Mouse (Mus musculus): ENCODE data around the gene Pomt1.

Pomt1 gene

GRCm38 (mm10) chr2:32235886-32236759 lies at the start of gene Pomt1:
Pomt1 (plus strand) TSS chr2:32236590.
- peak; percentile 87 to 88 for DNase-seq (ENCODE audit: low spot score in 2 of 2)

DNA sequence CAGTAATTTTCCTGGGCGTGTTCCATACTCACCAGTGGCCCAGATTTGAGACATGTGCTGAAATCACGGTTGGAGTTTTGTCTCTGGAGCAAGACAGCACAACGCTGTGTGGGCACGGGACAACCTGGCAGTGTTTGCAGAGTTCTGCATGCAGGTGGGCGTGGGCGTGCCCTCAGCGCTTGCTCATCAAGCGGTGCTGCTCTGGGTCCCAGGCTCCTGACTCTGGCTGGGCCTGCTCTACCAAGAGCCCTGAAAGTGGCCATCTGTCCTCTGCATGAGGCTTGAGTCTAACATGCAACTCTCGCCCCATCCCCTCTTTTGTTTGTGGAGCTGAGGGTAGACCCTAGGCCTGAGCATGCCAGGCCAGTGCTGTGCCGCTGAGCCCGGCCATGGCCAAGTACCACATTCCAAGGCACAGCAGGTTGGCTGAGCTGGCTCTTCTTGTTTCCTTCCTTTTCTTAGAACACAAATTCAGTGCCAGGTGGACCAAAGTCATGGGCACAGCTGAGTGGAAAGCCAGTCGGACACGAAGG lies 49.3 kb upstream of the Pomt1 start:
- peak; percentile 82 to 89 for DNase-seq (ENCODE audit: low spot score in 2 of 2)

DNA sequence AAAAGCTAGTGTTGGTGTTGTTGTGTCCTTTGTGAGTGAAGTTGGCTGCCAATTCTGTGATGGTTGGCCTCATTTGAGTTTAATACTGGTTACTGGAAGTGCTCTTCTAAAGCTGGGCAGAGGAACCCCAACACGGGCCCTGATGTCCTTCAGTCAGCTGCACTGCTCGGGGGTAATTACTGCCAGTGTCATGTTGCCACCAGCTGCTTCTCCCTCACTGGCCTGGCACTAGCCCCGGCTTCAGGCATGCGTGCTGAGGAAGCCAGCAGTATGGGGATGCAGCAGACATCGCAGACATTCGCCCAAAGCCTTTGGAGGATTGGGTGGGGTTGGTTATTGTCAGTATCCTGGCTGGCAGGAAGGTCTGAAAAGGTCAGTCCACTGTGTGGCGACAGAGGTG lies 48.7 kb upstream of the Pomt1 start:
- DNase-seq (ENCODE audit: low spot score in 2 of 2) = no peak

- DNase-seq (ENCODE audit: low spot score in 2 of 2) = no peak
These were observed 47.2 kb upstream of the Pomt1 start for GRCm38 (mm10) chr2:32189060-32189681.

DNA sequence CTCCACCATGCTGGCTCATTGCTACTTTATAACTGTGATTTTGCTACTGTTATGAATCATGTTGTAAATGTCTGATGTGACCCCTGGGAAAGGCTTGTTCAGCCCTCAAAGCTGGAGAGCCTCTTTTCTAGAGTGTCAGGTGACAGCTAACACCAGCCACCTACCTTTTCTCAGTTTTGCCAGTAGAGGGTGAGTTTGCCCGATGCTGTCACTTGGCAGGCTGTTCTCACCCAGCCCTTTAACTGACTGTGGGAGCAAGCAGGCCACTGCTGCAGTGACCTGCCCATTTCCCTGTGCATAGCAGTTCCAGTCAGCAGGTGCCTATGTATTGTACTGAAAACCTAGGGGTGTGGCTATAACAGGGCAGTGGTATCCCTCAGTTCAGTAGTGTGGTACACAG lies 45.8 kb upstream of the Pomt1 start:
- DNase-seq (ENCODE audit: low spot score in 2 of 2) = no peak

DNA sequence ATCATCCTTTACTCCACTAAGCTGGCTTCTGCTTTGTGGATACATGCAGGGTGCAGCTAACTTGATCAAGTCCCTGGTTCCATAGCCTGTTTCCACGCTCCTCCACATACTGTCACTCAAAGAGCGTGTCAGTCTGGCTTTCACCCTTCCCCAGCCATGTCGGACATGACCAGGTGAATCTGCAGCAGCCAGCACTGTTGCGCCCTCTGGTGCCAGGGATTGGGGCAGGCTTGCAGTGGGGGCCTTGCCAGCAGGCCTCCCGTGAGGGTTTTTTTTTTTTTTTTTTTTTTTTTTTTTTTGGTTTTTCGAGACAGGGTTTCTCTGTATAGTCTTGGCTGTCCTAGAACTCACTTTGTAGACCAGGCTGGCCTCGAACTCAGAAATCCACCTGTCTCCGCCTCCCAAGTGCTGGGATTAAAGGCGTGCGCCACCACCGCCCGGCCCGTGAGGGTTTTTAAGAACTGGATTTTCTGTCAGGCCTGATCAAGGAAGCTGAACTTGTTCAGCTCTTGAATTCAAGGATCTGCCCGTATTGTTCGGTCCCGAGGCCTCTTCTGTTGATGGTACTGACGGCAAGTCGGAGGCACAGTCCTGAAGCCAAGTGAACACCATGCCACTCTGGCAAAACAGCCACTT lies 44.4 kb upstream of the Pomt1 start:
- DNase-seq (ENCODE audit: low spot score in 2 of 2) = no peak

- no peak for DNase-seq (ENCODE audit: low spot score in 2 of 2)
These were observed 37.4 kb upstream of the Pomt1 start for GRCm38 (mm10) chr2:32198977-32199376.

DNA sequence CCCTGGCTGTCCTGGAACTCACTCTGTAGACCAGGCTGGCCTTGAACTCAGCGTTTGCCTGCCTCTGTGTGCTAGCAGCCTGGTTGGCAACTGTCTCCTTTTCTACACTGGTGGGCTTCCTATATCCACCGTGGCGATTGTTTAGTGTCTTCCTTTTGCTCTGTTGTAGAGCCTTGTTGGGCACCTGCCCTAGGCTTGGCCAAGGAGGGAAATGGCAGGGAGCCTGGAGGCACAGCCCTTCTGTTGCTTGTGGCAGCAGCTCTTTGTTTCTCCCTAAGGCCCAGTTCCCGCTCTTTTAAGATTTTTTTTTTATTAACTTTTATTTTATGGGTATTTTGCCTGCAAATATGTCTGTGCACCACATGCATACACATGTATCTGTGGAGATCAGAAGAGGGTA lies 36.4 kb upstream of the Pomt1 start:
- DNase-seq (ENCODE audit: low spot score in 2 of 2) = no peak

DNA sequence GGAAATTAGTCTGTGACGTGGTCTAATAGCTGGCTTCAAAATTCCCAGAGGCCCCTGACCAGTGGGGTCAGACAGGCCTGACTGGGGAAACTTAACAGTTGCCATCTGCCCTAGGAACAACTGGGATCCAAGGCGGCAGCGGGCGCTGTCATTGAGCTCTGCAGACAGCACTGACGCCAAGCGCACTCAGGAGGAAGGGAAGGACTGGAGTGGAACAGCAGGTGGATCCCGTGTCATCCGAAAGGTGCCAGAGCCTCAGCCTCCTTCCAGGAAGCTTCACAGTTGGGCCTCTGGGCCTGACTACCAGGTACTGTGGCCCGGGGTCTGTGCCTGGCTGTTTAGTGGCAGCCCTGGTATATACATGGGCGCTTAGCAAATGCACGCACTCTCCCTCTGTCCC lies 35.7 kb upstream of the Pomt1 start:
- DNase-seq (ENCODE audit: low spot score in 2 of 2) = no peak

DNA sequence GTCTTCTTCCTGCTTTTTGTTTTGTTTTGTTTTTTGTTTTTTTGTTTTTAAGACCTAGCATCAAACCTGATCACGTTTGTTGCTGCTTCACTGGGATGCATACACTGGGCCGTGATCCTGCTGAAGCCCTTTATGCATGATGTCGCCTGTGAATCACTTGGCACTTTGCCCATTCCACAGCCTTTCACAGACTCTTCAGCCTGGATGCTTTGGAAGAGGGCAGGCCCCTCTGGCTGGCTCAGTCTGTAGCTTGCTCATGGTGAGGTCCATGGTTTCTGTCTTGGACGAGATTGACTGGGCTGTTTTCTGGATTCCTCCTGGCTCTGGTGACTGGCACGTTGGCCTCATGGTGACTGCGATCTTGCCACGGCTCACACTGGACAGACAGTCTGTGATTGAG lies 34.9 kb upstream of the Pomt1 start:
- DNase-seq (ENCODE audit: low spot score in 2 of 2) = no peak

- no peak for DNase-seq (ENCODE audit: low spot score in 2 of 2)
These were observed 32.5 kb upstream of the Pomt1 start for GRCm38 (mm10) chr2:32203853-32204252.

DNA sequence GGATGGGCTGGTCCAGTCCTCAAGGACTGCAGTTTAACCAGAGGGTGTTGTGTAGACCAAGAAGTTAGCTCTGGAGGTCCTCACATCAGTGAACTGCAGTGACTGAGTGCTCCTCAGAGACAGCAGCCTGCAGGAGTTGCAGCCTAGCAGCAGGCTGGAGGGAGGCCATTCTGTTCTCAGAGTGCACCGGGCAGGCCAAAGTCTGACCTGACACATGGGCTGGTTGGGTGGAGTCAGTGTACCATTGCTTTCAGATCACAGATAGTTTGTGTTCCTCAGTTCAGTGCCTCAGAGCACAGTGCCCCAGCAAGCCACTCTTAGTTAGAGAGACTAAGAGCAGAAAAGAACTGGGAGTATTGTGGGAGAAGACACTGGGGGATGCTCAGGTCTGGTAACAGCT lies 28.7 kb upstream of the Pomt1 start:
- no peak for DNase-seq (ENCODE audit: low spot score in 2 of 2)

- DNase-seq (ENCODE audit: low spot score in 2 of 2) = no peak
These were observed 24.7 kb upstream of the Pomt1 start for GRCm38 (mm10) chr2:32211689-32212088.

GRCm38 (mm10) chr2:32213000-32213399 lies 23.4 kb upstream of the Pomt1 start:
- DNase-seq (ENCODE audit: low spot score in 2 of 2) = no peak

- no peak for DNase-seq (ENCODE audit: low spot score in 2 of 2)
These were observed 20.8 kb upstream of the Pomt1 start for GRCm38 (mm10) chr2:32215576-32215975.

DNA sequence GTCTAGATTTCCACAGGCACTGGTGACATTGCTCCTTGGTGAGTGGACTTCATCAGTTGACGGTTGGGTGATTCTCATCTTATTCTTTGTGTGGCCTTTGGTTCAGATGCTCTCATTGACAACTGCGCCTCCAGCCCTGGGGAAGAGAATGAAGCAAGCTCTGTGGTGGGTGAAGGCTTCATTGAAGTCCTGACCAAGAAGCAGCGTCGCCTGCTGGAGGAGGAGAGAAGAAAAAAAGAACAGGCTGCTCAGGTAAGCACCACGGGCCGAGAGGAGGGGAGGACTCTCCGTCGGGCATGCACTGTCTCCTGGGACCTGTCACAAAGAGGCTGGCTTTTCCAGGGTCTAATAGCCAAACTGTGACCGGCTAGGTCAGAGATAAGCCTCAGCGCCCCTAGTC lies 19.9 kb upstream of the Pomt1 start:
- no peak for DNase-seq (ENCODE audit: low spot score in 2 of 2)

DNA sequence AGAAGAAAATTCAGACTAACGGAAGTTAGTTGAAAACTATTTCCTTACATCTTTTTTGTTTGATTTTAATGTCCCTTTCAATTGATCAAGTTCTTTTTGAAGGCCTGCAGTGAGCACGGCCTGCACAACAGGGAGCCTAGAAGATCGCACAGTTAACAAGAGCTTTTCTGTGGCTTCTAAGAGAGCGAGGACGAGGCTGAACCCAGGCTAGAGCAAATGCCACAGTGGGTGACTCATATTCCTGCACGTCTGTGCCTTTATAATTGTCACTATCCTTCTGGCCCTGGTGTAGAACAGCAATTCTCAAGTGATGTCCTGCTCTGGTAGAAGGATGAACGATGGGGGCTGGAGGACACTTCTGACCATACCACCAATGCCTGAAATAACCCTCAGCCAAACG lies 18.7 kb upstream of the Pomt1 start:
- no peak for DNase-seq (ENCODE audit: low spot score in 2 of 2)

DNA sequence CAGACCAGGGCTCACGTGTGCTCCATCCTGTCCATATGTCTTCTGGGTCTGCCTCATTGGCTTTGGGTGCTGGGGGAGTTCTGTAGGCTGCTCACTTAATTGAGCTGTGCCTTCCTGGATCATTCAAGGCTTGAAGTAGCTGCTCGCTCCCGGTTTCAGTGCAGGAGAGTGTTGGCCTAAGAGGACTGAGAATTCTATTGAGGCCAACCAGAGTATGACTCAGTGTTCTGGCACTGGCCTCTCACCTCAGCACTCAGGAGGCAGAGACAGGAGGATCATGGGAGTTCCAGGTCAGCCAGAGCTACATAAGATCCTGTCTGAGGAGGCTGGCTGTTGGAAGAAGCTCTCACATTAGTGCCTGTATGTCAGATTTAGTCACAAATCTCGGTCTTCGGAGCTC lies 18.3 kb upstream of the Pomt1 start:
- no peak for DNase-seq (ENCODE audit: low spot score in 2 of 2)

DNA sequence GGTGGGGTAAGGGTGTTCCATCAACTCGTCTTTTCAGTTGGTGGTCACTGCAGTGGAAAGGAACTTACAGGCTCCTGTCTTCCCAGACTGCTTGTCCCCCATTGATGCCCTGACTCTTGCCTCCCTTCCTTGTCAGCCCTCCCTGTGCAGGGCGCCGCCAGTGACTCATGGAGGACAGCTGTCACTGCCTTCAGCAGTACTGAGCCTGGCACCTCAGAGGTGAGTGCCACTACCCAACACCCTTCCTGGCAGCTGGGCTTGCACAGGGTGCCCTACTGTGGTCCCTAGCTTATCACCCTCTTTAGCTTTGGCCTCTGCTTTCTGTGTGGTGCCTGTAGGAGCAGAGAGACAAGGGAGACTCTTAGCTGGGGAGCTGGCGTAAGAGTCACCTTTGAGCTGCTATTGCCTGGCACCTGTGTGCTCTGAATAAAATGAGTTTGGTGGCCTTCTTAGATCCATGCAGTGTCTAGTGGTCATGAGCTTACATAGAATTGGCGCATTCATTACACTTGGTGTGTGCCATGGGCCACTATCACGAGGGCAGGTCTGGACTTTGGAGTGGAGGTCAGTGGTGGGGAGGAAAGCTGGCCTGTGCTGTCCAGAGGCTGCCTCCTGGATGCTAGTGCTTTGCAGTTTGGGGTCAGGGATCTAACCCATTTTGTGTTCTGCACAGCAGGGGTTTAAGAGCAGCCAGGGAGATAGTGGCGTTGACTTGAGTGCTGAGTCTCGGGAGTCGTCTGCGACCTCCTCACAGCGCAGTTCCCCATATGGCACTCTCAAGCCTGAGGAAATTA lies 17.7 kb upstream of the Pomt1 start:
- no peak for DNase-seq (ENCODE audit: low spot score in 2 of 2)

- DNase-seq (ENCODE audit: low spot score in 2 of 2) = no peak
These were observed 16.9 kb upstream of the Pomt1 start for GRCm38 (mm10) chr2:32219501-32219900.

GRCm38 (mm10) chr2:32220021-32220420 lies 16.4 kb upstream of the Pomt1 start:
- no peak for DNase-seq (ENCODE audit: low spot score in 2 of 2)

DNA sequence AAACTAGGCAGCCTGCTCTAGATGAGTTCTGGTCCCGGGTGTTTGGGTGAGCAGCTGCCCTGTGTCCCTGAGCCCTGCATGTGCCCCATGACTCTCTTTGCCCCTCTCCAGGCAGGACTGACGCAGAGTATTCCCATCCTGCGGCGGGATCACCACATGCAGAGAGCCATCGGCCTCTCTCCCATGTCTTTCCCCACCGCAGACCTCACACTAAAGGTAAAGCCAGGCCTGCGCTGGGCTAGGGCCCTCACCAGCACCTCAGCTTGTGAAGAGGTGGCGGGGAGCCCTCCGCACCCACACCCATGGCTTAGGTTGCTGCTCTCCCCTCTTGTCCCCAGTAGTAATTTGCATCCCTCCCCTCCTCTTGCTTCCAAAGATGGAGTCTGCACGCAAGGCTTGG lies 15.4 kb upstream of the Pomt1 start:
- no peak for DNase-seq (ENCODE audit: low spot score in 2 of 2)

Measured in right cerebral cortex, postnatal 36 days (tissue).